Mouse (Mus musculus): ENCODE measurements around the gene Nfasc.

DNA sequence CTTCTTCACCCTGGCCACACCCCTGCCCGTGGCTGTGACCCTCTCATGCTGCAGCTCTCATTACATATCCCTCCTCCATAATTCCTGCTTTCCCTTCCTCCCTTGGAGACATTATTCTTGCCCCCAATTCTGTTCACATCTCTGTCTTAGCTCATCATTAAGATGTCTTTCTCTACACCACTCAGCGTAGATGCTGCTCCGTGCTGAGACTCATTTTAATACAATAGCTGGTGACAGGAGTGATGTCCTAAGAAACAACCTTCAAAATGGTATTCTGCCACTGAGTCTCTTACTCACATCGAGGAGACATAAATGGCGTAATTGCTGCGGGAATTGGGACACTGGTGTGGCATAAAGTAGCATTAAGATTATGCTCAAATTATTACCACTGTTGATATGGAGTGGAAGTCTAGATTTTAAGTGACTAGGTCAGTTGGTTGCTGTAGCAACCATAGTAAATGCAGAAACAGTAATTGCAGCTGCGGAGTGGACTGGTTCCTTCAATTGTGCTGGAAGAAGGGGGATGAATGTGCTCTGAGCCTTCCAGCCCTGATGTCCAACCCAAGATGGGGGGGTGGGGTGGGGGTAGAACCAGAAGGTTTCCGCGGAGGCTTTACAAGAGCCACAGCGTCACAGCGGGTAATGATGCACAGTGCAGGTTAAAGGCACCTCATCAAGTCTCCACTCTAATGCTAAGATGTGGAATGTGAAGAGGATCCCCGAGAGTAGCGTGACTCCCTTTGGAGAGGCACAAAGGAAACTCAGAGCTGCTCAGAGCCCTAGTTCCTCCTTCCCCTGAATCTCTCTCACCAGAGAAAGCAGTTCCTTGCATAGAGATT is 40.2 kb upstream of the Nfasc start:
- TF ChIP-seq POLR2A (IDR thresholded peaks at IDR 0.05; ENCODE audit: borderline replicate concordance, low read depth, low read length) (no peak), CTCF (IDR thresholded peaks at IDR 0.05; ENCODE audit: low read depth, low read length) (no peak)
